Mouse (Mus musculus) T-helper 2 cell (primary cell): Measurements from ENCODE around the gene Slc25a13.

Source experiments
- in situ Hi-C: fragments of 300-600 bp; cut with MboI, MseI; formaldehyde crosslinking; loops from one replicate; pipeline ENCODE4 v1.15.1; 2025; ENCODE audit warnings: high pct_unique_total_duplicates

Gene Slc25a13

DNA sequence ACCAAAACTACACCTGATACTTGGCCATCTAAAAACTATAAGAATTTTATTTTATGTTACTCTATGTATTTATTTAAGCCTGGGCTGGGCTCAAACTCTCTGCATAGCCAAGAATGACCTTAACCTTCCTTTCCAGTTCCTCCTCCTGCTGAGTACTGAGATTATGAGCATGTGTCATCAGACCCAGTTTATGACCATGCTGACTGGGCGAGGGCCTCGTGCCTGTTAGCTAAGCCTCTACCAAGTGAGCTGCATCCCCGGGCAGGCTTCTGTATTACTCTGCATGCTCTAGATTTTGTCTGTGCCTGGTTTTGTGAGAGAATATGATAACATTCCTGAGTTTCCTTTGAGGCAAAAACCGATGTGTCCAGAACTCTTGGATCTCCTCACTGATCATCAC, 96.1 kb downstream of the Slc25a13 start:
- in situ Hi-C loops, result no loop called here

- in situ Hi-C loops, result no loop called here
Measured at GRCm38 (mm10) chr6:6115771-6116170, 101.2 kb downstream of the Slc25a13 start.

GRCm38 (mm10) chr6:6113776-6114175, 103.2 kb downstream of the Slc25a13 start:
- in situ Hi-C loops, result no loop called here

DNA sequence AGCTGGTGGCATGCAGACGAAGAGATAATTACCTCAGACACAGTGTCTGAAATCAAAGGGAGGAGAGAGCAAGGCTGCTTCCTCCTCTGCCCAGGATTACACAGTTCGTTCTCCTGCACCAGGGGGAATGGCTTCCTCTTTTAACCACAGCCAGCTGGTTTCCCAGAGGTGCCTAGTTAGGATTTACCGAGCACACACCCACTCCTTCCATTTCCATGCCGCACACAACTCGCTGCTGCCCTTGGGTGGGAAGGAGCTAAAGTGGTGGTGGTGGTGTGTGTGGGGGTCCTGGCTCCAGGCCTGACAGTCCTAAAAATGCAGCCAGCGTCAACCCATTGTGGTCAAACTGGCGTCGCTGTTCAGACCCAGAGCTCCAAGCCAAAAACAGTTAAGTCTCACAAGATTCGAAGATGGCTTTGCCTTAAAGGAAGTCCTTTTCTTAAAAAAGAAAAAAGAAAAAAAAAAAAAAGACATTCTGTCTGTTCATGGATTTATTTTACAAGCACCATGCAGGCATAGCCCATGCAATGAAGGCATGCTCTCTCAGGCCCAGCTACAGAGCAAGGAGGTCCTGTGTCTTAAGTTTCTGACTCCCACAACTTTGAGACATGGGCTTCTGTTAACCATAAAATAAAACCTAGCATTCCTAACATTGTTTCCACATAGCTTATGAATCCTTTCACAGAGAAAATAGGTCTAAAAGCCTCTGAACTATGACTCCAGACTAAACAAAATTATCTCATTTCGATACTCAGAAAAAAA, 104.0 kb downstream of the Slc25a13 start:
- in situ Hi-C loops, result no loop called here

DNA sequence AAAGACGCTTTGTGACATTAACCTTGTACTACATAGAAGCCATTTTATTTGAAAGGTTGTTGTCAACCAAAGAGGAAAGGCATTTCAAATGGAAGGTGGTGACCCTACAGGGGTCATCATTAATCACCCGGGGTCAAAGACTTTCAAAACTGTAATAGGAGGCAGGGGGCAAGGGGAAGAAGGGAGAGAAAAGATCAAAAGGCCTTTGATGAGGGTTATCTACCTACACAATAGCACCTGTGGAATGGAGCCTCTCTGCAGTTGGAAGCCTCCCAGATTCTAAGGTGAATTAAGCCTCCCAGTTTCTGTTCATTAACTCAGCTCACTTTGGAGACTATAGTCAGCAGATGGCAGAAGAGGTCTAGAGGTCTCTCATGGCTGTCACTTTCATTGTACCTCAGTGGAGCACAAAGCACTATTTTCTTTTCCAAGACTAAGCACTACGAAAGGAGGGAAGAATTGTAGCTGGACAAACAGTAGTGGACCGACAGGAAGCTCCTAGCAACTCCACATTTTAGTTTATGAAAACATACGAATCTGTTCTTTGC, 109.5 kb downstream of the Slc25a13 start:
- in situ Hi-C loops, result no loop called here

GRCm38 (mm10) chr6:6105586-6105985, 111.4 kb downstream of the Slc25a13 start:
- in situ Hi-C loops, result no loop called here

DNA sequence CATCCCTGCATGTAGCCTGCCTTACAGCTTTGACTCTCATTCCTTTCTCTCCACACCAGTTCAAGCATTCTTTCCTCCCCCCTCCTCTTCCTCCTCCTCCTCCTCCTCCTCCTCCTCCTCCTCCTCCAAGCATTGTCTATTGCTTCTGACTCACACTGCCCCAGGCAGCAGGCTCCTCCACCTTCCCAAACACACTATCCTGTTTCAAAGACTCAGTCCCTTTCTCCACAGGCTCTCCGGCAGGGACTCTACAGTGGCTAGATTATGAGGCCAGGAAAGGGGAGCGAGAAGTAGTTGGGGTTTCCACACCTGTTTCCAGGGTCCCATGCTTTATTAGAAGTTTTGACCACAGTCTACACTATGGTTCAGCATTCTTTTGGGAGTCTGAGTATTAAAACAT, 113.5 kb downstream of the Slc25a13 start:
- in situ Hi-C loops, result no loop called here

DNA sequence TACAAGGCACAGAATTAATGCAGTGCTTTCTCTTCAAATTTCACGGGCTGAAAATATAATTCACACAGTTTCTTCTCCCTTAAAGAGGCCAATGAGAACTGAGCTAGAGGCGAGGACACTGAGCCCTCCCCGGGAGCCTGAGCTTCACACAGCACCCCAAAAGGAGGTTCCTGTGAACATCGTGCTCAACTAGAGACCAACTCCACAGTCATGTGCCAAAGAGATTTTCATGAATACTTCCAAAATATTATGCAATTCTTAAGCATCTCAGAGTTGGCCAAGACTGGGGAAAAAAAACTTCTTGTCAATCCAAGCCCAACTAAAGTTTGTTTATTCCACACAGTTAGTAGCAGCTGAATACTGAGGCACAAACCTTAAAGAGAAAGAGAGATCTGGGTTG, 115.4 kb downstream of the Slc25a13 start:
- in situ Hi-C loops, result no loop called here

DNA sequence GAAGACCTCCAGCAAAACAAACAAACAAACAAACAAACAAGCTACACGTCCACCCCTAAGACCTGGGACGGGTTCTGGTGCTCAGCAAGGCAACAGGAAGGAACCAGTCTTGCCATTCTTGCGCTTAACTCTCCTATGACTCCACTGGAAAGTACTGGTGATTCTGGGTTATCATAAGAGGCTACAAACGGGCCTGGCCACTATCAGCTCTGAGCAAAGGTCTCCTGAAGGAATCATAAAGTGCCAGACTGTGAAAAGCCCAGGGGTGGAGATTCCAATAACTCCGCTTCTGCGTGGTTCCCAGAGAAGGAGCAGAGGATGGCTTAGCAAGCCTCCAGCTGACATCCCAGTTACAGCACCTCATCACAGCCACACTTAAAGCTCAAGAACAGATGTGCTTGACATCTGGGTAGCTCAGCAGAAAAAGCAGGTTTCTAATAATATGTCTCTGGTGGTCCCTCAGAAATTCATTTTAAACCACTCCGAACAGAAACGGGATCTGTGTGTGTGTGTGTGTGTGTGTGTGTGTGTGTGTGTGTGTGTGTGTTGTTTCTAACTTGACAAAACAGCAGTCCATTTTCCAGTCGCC, 116.0 kb downstream of the Slc25a13 start:
- in situ Hi-C loops, result no loop called here

DNA sequence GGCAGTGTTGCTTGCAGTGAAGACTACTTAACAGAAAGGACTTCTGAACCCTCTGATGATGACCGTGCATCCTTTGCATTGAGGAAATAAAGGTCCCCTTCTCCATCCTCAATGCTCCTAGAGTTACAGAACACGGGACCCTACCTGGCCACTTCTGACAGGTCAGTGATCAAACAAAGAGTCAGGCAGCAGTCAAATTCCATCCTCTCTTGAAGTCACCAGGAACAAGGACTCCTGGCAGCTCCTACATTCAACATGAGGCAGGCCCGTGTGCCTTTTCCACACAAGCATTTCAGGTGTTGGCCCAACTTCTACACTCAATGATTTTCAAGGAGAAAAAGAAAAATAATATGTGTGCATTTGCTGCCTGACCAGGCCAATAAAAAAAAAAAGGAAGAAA, 123.0 kb downstream of the Slc25a13 start:
- in situ Hi-C loops, result no loop called here

- in situ Hi-C loops, result no loop called here
Measured at GRCm38 (mm10) chr6:6093522-6093921, 123.5 kb downstream of the Slc25a13 start.

- in situ Hi-C loops, result no loop called here
Measured at GRCm38 (mm10) chr6:6092497-6092896, 124.5 kb downstream of the Slc25a13 start.

DNA sequence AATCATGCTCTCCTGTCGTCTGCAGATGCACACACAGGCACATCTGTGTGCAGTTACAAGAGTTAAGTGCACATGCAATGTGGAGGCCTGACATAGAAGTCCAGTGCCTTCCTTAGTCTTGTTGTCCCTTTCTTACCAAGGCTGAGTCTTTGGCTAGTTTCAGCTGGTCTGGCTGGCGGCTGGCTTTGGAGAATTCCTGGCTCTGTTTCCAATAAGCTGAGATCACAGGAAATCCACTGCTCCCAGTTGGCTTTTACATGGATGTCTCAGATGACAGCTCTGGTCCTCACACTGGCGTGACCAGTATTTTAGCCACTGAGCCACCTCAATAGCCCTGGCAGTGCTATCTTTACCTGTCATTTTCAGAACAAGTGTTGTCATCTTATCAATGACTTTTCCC, 126.0 kb downstream of the Slc25a13 start:
- in situ Hi-C loops, result no loop called here

- in situ Hi-C loops, result no loop called here
Measured at GRCm38 (mm10) chr6:6088151-6088550, 128.8 kb downstream of the Slc25a13 start.

- in situ Hi-C loops, result no loop called here
Measured at GRCm38 (mm10) chr6:6080484-6080883, 136.5 kb downstream of the Slc25a13 start.

DNA sequence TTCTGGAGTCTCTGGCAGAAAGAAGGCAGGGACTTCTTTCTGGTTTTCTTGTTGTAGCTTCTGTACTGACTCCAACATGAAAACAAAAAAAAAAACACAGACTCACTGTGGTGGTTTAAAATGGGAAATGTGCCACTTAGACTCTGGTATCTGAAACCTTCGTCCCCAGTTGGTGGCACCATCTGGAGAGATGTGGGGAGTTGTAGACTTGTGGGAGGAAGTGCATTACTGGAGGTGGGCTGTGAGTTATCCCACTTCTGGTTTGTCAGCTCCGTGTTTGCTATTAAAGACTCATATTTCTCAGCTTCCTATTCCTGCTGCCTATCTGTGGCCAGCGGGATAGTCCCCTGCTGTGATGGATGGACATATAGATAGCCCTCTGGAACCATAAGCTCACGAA, 139.7 kb downstream of the Slc25a13 start:
- in situ Hi-C loops, result no loop called here

GRCm38 (mm10) chr6:6075940-6076447, 141.0 kb downstream of the Slc25a13 start:
- in situ Hi-C loops, result no loop called here

DNA sequence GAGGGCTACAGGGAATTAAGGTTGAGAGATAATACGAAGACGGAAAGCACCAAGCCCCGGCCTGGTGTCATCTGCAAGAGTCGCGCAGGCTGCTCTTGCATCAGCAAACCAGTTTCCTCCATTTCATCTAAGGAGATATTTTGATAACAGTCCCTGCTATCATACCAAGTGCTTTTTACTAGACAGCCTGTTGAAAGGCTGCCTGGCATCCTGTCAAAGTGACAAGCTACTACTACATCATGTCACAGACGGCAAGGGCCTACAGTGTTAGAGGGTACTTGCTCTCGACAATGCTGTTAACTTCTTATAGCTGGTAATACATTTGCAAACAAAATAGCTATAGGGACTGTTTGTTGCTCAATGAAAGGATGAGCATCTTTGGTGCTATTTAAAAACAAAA, 145.9 kb downstream of the Slc25a13 start:
- in situ Hi-C loops, result no loop called here

DNA sequence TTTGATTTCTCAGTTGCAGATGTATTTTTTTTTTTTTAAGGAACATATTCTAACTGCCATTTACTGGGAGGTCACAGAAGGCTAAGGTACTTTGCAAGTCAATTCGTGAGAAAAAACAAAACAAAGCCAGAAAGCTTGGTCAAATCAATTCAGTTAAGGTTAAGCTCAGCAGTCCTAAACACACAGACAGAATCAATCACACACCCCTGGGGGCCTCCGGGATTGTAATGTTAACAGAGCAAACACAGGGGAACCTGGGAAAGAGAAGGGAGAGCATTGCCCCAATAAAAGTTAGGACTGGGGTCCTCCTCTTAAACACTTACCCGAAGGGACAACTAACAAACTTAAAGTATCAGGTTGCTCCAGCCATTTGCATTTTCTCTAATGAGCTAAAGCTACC, 147.0 kb downstream of the Slc25a13 start:
- in situ Hi-C loops, result no loop called here

- in situ Hi-C loops, result no loop called here
Measured at GRCm38 (mm10) chr6:6067201-6067600, 149.8 kb downstream of the Slc25a13 start.

DNA sequence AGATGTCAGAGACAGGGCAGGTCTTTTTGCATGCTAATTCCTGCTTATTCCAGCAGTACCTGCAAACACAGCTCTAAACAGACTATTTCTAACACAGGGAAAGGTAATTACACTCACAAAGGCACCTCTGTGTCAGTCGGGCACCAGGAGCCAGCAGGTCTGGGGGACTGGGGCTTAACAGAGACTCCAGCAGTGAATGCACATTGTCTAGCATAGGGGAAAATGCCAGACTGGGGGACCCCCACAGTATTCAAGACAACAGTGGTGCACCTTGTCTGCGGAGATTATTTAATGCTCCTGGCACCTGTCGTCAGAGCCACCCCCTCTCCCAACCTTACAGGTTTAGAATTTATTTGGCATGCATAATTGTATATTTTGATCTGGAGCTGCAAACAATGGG, 158.4 kb downstream of the Slc25a13 start:
- in situ Hi-C loops, result no loop called here

- in situ Hi-C loops, result no loop called here
Measured at GRCm38 (mm10) chr6:6053946-6054345, 163.0 kb downstream of the Slc25a13 start.

DNA sequence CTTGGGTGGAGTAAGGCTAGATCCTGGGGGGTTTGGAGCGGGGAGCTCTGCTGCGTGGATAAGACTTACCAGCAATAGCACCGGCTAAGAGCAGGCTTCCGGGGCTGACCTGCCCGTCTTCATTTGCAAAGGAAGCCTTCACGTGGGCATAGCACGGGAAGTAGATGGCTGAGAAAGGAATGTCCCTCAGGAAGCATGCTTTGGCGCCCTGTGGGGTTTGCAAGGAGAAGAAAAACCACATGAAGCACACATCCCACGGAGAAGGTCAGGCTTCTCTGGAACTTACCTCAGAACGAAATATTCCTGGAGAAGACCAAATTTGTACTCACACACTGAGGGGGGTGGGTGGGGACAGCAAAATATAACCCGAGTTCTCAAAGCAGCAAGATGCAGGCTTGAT, 164.3 kb downstream of the Slc25a13 start:
- in situ Hi-C loops, result no loop called here
